Mouse (Mus musculus): ENCODE results near the gene Carmil1.

DNA sequence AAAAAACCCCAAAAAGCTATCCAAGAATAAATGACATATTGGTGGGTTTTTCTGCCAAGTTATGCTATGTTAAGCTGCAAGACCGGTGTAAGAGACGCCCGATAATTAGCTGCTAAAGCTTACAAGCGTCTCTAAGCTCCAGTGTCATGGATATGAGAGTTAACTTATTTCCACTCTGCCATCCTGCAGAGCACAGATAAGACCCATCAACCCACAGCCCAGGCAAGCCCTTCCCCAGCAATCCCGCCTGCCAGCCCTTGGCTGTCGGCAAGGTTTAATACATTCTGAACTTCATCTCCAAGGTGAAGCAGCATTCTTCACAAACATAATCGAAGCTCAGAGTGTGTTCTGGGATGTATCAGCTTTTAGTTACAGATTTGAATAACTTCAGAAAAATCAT lies 240.4 kb downstream of the Carmil1 start:
- TF ChIP-seq GATA1 (IDR thresholded peaks at IDR 0.05; ENCODE audit: low read length) (no peak), TAL1 (IDR thresholded peaks at IDR 0.05; ENCODE audit: low read length) (no peak)

Measured in erythroblast, embryonic 14.5 days (primary cell).